Mouse (Mus musculus) lung, embryonic 16.5 days (tissue): ENCODE data around the gene Snrpg. TPM values are rescaled to one million over a fixed set of nuclear protein-coding genes. Genes with fewer than 3 reads are reported as not detected.
A peak's percentile ranks its signal among the peaks of the same experiment; 100 is the strongest.
"Not testable (repeated sequence)": the region's sequence is repeated elsewhere in the genome, so short reads cannot be mapped to it uniquely, and the experiment has no call there.

ENCODE experiments used
- ATAC-seq: fragments of 200-750 bp; cut with Nextera tagmentation; 2 replicates; pipeline ENCODE4 v1.8.0; 2017; ENCODE audit warnings: low read depth, mild to moderate bottlenecking, moderate library complexity
- H3K27ac ChIP-seq: fragments of 300-500 bp; sonication (generic); 2 replicates; pipeline ENCODE4 v1.5.1; 2014; ENCODE audit warnings: mild to moderate bottlenecking, control low read depth, low read length
- H3K27me3 ChIP-seq: fragments of 300-500 bp; sonication (generic); 2 replicates; pipeline ENCODE4 v1.6.1; 2014; ENCODE audit warnings: low read depth, low read length, mixed read lengths; ENCODE audit not compliant: control insufficient read depth, insufficient read depth
- H3K36me3 ChIP-seq: fragments of 300-500 bp; sonication (generic); 2 replicates; pipeline ENCODE4 v1.6.1; 2014; ENCODE audit warnings: low read length; ENCODE audit not compliant: control insufficient read depth, insufficient read depth
- H3K4me1 ChIP-seq: fragments of 300-500 bp; sonication (generic); replicated peaks from 2 replicates; pipeline ENCODE4 v1.6.1; 2014; ENCODE audit warnings: low read length, mixed read lengths; ENCODE audit not compliant: control insufficient read depth, insufficient read depth
- H3K4me2 ChIP-seq: fragments of 300-500 bp; sonication (generic); 2 replicates; pipeline ENCODE4 v1.6.1; 2014; ENCODE audit warnings: low read depth, low read length, control low read depth
- H3K4me3 ChIP-seq: fragments of 300-500 bp; sonication (generic); 2 replicates; pipeline ENCODE4 v1.5.1; 2014; ENCODE audit warnings: mild to moderate bottlenecking, low read length, control low read depth
- H3K9ac ChIP-seq: fragments of 300-500 bp; sonication (generic); 2 replicates; pipeline ENCODE4 v1.6.1; 2014; ENCODE audit warnings: low read length, control low read depth
- H3K9me3 ChIP-seq: fragments of 300-500 bp; sonication (generic); 2 replicates; pipeline ENCODE4 v1.6.1; 2016; ENCODE audit warnings: low read length; ENCODE audit not compliant: control insufficient read depth
- WGBS: fragments of 180-500 bp; shearing (Covaris S2); extraction: QIAGEN DNeasy Blood & Tissue Kit; methylation state at CpG from one replicate; pipeline ENCODE4 v1.1.7; 2014; 5-methylcytosine and 5-hydroxymethylcytosine counted together
- polyA plus RNA-seq: library from polyadenylated mRNA; unstranded; fragments of >200 nt; fragmentation: Nextera tagmentation; extraction: Ambion mirVana; gene quantifications from 2 replicates; pipeline ENCODE4 v1.2.1, GENCODE M21; 2015

Gene Snrpg
- polyA plus RNA-seq, 1 experiment from 2014 or later: 523 TPM

GRCm38 (mm10) chr6:86335860-86336259 is 35.2 kb upstream of the Snrpg start:
- ATAC-seq: no peak
- H3K4me3 ChIP-seq: no peak overlapping the region
- no peaks in the 10 kb centered on the region for H3K27me3 ChIP-seq
- no peak overlapping the region for H3K27ac ChIP-seq
- WGBS: 81% methylated on average over 5 of the region's 5 CpGs
- H3K4me2 ChIP-seq: no peak overlapping the region
- no peak overlapping the region for H3K9ac ChIP-seq
- no peaks in the 10 kb centered on the region for H3K36me3 ChIP-seq
- no peaks in the 10 kb centered on the region for H3K4me1 ChIP-seq
- H3K9me3 ChIP-seq: no peaks in the 10 kb centered on the region

- ATAC-seq, H3K9ac ChIP-seq, H3K27ac ChIP-seq, H3K36me3 ChIP-seq, H3K4me2 ChIP-seq, H3K9me3 ChIP-seq, H3K4me3 ChIP-seq, H3K27me3 ChIP-seq, H3K4me1 ChIP-seq: not testable (repeated sequence)
- WGBS: 85% methylated on average over 4 of the region's 4 CpGs
Observed at GRCm38 (mm10) chr6:86336340-86336739, 34.8 kb upstream of the Snrpg start.

DNA sequence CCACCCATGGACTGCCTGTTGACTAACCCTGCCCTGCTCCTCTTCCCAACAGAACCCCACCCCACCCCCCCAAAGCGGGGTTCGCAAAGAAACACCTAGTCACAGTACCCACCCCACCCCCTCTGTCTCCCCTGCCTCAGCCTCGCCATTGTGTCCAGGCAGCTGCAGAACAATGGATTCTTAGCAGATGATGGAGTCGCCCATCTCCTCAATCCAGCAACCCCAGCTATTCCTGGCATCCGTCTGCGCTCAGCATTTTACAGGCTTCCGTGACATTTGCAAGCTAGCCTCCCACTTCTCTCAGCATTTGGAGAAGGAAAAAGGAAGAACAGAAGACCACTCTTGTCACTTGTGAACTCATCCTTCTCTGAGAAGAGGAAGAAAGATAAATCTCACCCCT is 27.4 kb upstream of the Snrpg start:
- H3K36me3 ChIP-seq: no peaks in the 10 kb centered on the region
- H3K4me1 ChIP-seq: no peaks in the 10 kb centered on the region
- H3K27ac ChIP-seq: no peak overlapping the region
- no peak overlapping the region for H3K9ac ChIP-seq
- no peaks in the 10 kb centered on the region for H3K27me3 ChIP-seq
- H3K9me3 ChIP-seq: no peaks in the 10 kb centered on the region
- no peak overlapping the region for H3K4me2 ChIP-seq
- H3K4me3 ChIP-seq: no peak overlapping the region
- WGBS: 22% methylated on average over 7 of the region's 7 CpGs
- no peak for ATAC-seq

DNA sequence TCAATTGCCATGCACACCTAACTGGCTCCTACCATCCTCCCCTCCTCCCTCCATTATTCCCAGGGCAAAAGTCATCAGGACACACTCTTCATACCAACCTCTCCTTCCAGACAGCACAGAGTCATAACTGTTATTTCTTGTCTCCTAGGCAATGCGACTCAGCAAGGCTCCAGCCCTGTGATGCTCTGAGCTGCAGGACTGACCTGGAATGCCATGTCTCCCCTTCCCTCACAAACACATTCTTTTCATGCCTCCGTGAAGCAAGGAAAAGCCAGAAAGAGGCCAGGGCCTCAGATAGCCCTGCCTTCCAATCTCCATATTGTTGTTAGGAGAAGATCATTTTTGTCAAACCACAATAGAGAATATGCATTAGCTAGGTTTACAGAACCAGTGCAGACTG is 25.0 kb upstream of the Snrpg start:
- 27% methylated on average over 2 of the region's 2 CpGs for WGBS
- H3K9ac ChIP-seq: no peak overlapping the region
- H3K36me3 ChIP-seq: no peaks in the 10 kb centered on the region
- H3K27ac ChIP-seq: no peak overlapping the region
- H3K9me3 ChIP-seq: no peaks in the 10 kb centered on the region
- no peak overlapping the region for H3K4me3 ChIP-seq
- H3K27me3 ChIP-seq: no peaks in the 10 kb centered on the region
- no peak overlapping the region for H3K4me2 ChIP-seq
- ATAC-seq: no peak
- no peaks in the 10 kb centered on the region for H3K4me1 ChIP-seq

DNA sequence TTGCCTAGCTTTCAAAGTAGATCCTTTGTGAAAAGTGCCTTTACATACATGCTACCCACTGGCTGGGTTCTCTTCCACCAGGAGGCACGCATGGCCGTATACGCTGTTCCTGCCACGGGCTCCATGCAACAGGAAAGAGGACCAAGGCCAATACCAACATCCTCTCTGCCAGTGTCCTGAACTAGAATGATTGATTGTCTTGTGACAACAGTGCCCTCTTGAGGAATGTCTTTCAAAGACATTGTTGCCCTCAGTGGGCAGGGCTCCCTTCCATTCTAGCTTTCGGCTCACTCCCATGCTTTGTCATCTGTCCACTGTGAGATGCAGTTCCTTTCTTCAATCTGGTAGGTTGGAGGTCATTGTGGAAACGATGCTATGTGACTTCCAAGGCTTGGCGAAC is 21.8 kb upstream of the Snrpg start:
- Histone ChIP-seq H3K4me3 (no peak overlapping the region), H3K9ac (no peak overlapping the region), H3K9me3 (no peaks in the 10 kb centered on the region), H3K4me2 (no peak overlapping the region), H3K27me3 (no peaks in the 10 kb centered on the region), H3K4me1 (no peaks in the 10 kb centered on the region), H3K36me3 (no peaks in the 10 kb centered on the region), H3K27ac (no peak overlapping the region)
- 53% methylated on average over 7 of the region's 7 CpGs for WGBS
- no peak for ATAC-seq

DNA sequence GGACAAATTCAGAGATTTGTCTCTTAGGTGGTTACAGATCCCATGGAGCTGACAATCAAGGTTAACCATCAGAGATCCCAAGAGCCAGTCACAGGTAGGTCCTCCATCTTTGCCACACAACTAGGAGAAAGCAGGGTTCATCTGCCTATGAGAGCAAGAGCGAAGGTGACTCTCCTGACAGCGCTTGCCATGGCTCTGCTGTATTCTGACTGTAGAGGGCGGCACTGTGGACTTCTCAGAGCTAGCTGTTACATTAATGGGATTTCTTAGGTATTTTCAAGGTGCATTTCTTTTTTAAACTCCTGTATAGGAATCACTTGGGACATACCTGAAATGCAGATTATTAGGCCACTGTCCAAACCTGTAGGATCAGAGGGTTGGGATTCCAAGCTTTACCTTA is 16.2 kb upstream of the Snrpg start:
- no peak overlapping the region for H3K4me3 ChIP-seq
- no peak overlapping the region for H3K9ac ChIP-seq
- H3K27me3 ChIP-seq: no peaks in the 10 kb centered on the region
- H3K36me3 ChIP-seq: no peaks in the 10 kb centered on the region
- H3K27ac ChIP-seq: no peak overlapping the region
- 59% methylated on average over 3 of the region's 3 CpGs for WGBS
- H3K4me1 ChIP-seq: no peaks in the 10 kb centered on the region
- no peak for ATAC-seq
- no peaks in the 10 kb centered on the region for H3K9me3 ChIP-seq
- no peak overlapping the region for H3K4me2 ChIP-seq

GRCm38 (mm10) chr6:86356956-86357355 is 14.1 kb upstream of the Snrpg start:
- H3K27ac ChIP-seq: no peak overlapping the region
- H3K9ac ChIP-seq: no peak overlapping the region
- no peak overlapping the region for H3K4me2 ChIP-seq
- H3K4me3 ChIP-seq: no peak overlapping the region
- H3K36me3 ChIP-seq: no peaks in the 10 kb centered on the region
- no peaks in the 10 kb centered on the region for H3K9me3 ChIP-seq
- ATAC-seq: no peak
- 67% methylated on average over 9 of the region's 9 CpGs for WGBS
- H3K27me3 ChIP-seq: no peaks in the 10 kb centered on the region
- H3K4me1 ChIP-seq: no peaks in the 10 kb centered on the region

- no peak overlapping the region for H3K4me3 ChIP-seq
- peaks cover 3% of the 10 kb centered on the region; the same call in 1 of the 2 replicates for H3K4me1 ChIP-seq
- H3K4me2 ChIP-seq: no peak overlapping the region
- H3K9ac ChIP-seq: no peak overlapping the region
- 33% methylated on average over 7 of the region's 7 CpGs for WGBS
- no peaks in the 10 kb centered on the region for H3K36me3 ChIP-seq
- H3K27ac ChIP-seq: no peak overlapping the region
- no peak for ATAC-seq
- no peaks in the 10 kb centered on the region for H3K27me3 ChIP-seq
- no peaks in the 10 kb centered on the region for H3K9me3 ChIP-seq
Observed at GRCm38 (mm10) chr6:86360691-86361090, 10.4 kb upstream of the Snrpg start.

DNA sequence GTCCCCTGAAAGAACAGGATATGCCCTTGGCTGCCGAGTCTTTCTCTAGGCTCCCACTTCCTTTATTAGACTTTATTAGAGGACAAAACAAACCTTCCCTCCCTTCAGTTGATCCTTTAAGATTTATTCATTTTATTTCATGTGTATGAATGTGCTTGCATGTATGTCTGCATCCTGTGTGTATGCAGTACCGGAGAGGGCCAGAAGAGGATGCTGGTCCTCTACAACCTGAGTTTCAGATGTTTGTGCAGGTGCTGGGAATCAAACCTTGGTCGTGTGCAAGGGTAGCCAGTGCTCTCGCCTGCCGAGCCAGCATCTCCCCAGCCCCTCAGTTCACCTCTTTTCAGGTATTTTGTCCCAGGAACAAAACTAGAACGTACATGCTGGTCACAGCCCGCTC is 9.7 kb upstream of the Snrpg start:
- H3K9me3 ChIP-seq: no peaks in the 10 kb centered on the region
- 81% methylated on average over 7 of the region's 7 CpGs for WGBS
- ATAC-seq: no peak
- no peak overlapping the region for H3K4me3 ChIP-seq
- H3K4me2 ChIP-seq: no peak overlapping the region
- H3K27me3 ChIP-seq: no peaks in the 10 kb centered on the region
- H3K9ac ChIP-seq: no peak overlapping the region
- no peak overlapping the region for H3K27ac ChIP-seq
- H3K4me1 ChIP-seq: peaks cover 6% of the 10 kb centered on the region
- no peaks in the 10 kb centered on the region for H3K36me3 ChIP-seq

DNA sequence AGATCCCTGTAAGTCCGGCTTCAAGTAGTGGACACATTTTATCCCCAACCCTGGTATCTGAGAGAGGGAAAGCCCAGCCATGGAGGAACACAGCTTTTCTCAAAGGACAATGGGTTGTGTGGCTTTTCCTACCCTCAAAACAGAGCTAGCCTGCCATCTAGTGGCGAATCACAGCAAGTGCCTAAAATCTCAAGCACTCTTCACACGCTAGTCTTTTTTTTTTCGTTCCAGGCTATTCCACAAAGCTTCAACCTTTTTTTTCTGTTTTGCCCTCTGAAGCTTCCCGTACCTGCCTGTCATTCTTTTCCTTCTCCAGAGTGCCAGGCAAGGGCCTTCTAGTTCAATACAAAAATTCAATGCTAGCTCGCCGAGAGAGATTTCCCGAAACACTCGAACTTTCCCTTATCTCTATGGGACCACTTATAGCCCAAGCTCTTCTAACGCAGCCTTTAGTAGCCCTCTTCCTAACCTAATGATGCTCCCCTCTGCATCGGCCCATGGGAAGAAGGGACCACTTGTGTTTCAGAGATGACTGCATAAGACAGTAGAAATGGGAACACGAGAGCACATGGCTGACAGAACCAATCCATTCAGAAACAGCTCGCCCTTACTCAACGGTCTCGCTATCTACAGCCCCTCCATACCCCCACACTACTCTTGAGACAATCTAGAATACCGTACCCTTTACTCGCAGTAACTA is 6.5 kb upstream of the Snrpg start:
- Histone ChIP-seq H3K4me2 (peak overlapping the region; percentile 96), H3K36me3 (peaks cover 2% of the 10 kb centered on the region; the same call in 1 of the 2 replicates), H3K9ac (peak overlapping the region; percentile 91), H3K4me3 (peak overlapping the region; percentile 81), H3K4me1 (peaks cover 10% of the 10 kb centered on the region), H3K27me3 (no peaks in the 10 kb centered on the region), H3K27ac (0 out of 2 replicates have a peak overlapping the region, but pooled peaks have one; percentile 12), H3K9me3 (no peaks in the 10 kb centered on the region)
- peak; percentile 29 for ATAC-seq
- 2% methylated on average over 17 of the region's 17 CpGs for WGBS
